9 mouse cellular contexts compared by ENCODE assay signal in the genomic region with DNA sequence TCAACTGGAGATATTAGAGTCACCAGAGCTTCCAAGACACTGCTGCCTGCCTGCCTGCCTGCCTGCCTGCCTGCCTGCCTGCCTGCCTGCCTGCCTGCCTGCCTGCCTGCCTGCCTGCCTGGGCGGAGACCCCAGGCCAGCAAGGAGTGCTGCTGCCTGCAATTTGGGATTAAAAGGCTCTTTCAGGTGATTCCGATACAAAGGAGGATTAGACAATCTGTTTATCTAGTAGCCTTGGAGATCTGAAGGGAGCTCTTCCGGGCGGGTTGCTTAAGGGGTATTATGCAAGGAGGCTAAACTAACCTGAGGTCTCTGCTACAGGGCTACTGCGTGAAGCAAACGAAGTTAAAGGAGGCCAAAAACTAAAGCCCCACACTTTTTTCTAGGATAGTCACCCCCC. TPM values are rescaled to one million over a fixed set of nuclear protein-coding genes. Genes with fewer than 3 reads are reported as not detected.
DNase-seq lines count a peak whose midpoint lies in the region; ATAC-seq and TF ChIP-seq lines count a peak whose summit lies in the region.
"Had no signal": no experiment of that assay in that cellular context is flagged by ENCODE, and none has a peak within 500 bp of the region (broad histone marks: within the 10 kb centered on the region; RNA-seq: fewer than 3 reads in every experiment).

No protein-coding gene starts in this region.

- H3K9ac ChIP-seq in forebrain, postnatal 0 days: peak overlapping the region; percentile 91; the same call in 1 of the 2 replicates
- peak overlapping the region; percentile 21; the same call in 1 of the 2 replicates for H3K9ac ChIP-seq in liver, embryonic 16.5 days (ENCODE audit: low read depth, low read length)
- peak overlapping the region; percentile 92; the same call in 1 of the 2 replicates for H3K9ac ChIP-seq in stomach, embryonic 14.5 days (replicated peaks; ENCODE audit: low read depth, low read length)

- DNase-seq in lung, adult 18-20 months: peak; percentile 58 to 72
- no peak for DNase-seq in lung, postnatal 10 days
- DNase-seq in forebrain, postnatal 0 days: no peak
- no peak for DNase-seq in gastrocnemius, postnatal 36 days
- no peak for DNase-seq in cerebellum, adult 11-12 months
- DNase-seq in testis, postnatal 14 days (ENCODE audit: low spot score): no peak
- DNase-seq: adrenal gland, postnatal 36 days had no signal

- intact Hi-C loops in gastrocnemius, postnatal 36 days (cut with DNase I): no loop called here

- H3K36me3 ChIP-seq in forebrain, postnatal 0 days (ENCODE audit: insufficient read depth): peaks cover 12% of the 10 kb centered on the region
- no peaks in the 10 kb centered on the region for H3K36me3 ChIP-seq in liver, embryonic 16.5 days (ENCODE audit: control insufficient read depth, insufficient read depth)
- peaks cover 14% of the 10 kb centered on the region for H3K36me3 ChIP-seq in stomach, embryonic 14.5 days (ENCODE audit: control insufficient read depth, insufficient read depth, low read length)

- ATAC-seq in forebrain, postnatal 0 days: no peak
- ATAC-seq in liver, embryonic 16.5 days (ENCODE audit: low read depth): no peak
- ATAC-seq in stomach, embryonic 14.5 days (ENCODE audit: insufficient number of reproducible peaks, insufficient read depth, low FRiP score, low read depth): no peak

- peaks cover 16% of the 10 kb centered on the region for H3K4me1 ChIP-seq in forebrain, postnatal 0 days (ENCODE audit: insufficient read depth)
- peaks cover 60% of the 10 kb centered on the region for H3K4me1 ChIP-seq in liver, embryonic 16.5 days (ENCODE audit: control insufficient read depth, low read depth, low read length)
- peaks cover 44% of the 10 kb centered on the region for H3K4me1 ChIP-seq in stomach, embryonic 14.5 days (ENCODE audit: control insufficient read depth, insufficient read depth, low read length)

- 0 out of 2 replicates have a peak overlapping the region, but pooled peaks have one; percentile 15 for H3K27ac ChIP-seq in forebrain, postnatal 0 days (ENCODE audit: low read depth, low read length)
- H3K27ac ChIP-seq in liver, embryonic 16.5 days (ENCODE audit: low read length): peak overlapping the region; percentile 92
- H3K27ac ChIP-seq in stomach, embryonic 14.5 days (ENCODE audit: low read length): no peak overlapping the region

- peak overlapping the region; percentile 70 for H3K4me2 ChIP-seq in forebrain, postnatal 0 days (ENCODE audit: low read depth)
- H3K4me2 ChIP-seq in liver, embryonic 16.5 days (ENCODE audit: low read depth, low read length): peak overlapping the region; percentile 97
- H3K4me2 ChIP-seq in stomach, embryonic 14.5 days (replicated peaks; ENCODE audit: low read depth, low read length): peak overlapping the region; percentile 82

- no peak for TF ChIP-seq CTCF in forebrain, postnatal 0 days (IDR thresholded peaks at IDR 0.05; ENCODE audit: low read depth)

- 30% methylated on average over 6 of the region's 6 CpGs for whole genome bisulfite sequencing in forebrain, postnatal 0 days
- WGBS in liver, embryonic 16.5 days (ENCODE audit: insufficient replicate concordance): 12% methylated on average over 6 of the region's 6 CpGs
- WGBS in stomach, embryonic 14.5 days: 34% methylated on average over 6 of the region's 6 CpGs

- no peaks in the 10 kb centered on the region for H3K9me3 ChIP-seq in forebrain, postnatal 0 days (ENCODE audit: low read length)
- H3K9me3 ChIP-seq in liver, embryonic 16.5 days (replicated peaks; ENCODE audit: control insufficient read depth, low read length): no peaks in the 10 kb centered on the region
- H3K9me3 ChIP-seq in stomach, embryonic 14.5 days (ENCODE audit: control insufficient read depth, low read depth, low read length): no peaks in the 10 kb centered on the region

- H3K27me3 ChIP-seq in forebrain, postnatal 0 days (ENCODE audit: insufficient read depth, low read length): no peaks in the 10 kb centered on the region
- no peaks in the 10 kb centered on the region for H3K27me3 ChIP-seq in liver, embryonic 16.5 days (ENCODE audit: control insufficient read depth, insufficient read depth, low read depth, low read length)
- no peaks in the 10 kb centered on the region for H3K27me3 ChIP-seq in stomach, embryonic 14.5 days (ENCODE audit: control insufficient read depth, insufficient read depth, low read length)

- peak overlapping the region; percentile 96 for H3K4me3 ChIP-seq in forebrain, postnatal 0 days (ENCODE audit: low read depth, low read length)
- H3K4me3 ChIP-seq in liver, embryonic 16.5 days (ENCODE audit: low read depth, low read length): peak overlapping the region; percentile 80
- peak overlapping the region; percentile 89 for H3K4me3 ChIP-seq in stomach, embryonic 14.5 days (ENCODE audit: low read depth, low read length)

RNA-seq across cellular contexts. Expression of a gene that starts 1.4 kb away (rescaled TPM):
- total RNA-seq in forebrain, postnatal 0 days (2014; rRNA removed): 61.6 and 63.0 TPM in 2 replicates
- 69.7 and 74.1 TPM in 2 replicates for polyA plus RNA-seq in forebrain, postnatal 0 days (2015; fragmentation: Nextera tagmentation; extraction: Ambion mirVana)
- 21.9 and 22.8 TPM in 2 replicates for polyA plus RNA-seq in liver, embryonic 16.5 days (2015; fragmentation: Nextera tagmentation; extraction: Ambion mirVana)
- 111 and 125 TPM in 2 replicates for polyA plus RNA-seq in stomach, embryonic 14.5 days (2014; fragmentation: Nextera tagmentation; extraction: Ambion mirVana)
- total RNA-seq in gastrocnemius, postnatal 36 days (2021): 10 to 100 TPM; 14.1 to 16.6 TPM

RNA-seq across cellular contexts. Expression of a gene that starts 1.5 kb away (rescaled TPM):
- 45.1 and 46.8 TPM in 2 replicates for total RNA-seq in forebrain, postnatal 0 days (2014; rRNA removed)
- polyA plus RNA-seq in forebrain, postnatal 0 days (2015; fragmentation: Nextera tagmentation; extraction: Ambion mirVana): 31.0 and 35.2 TPM in 2 replicates
- polyA plus RNA-seq in liver, embryonic 16.5 days (2015; fragmentation: Nextera tagmentation; extraction: Ambion mirVana): 16.9 and 21.2 TPM in 2 replicates
- polyA plus RNA-seq in stomach, embryonic 14.5 days (2014; fragmentation: Nextera tagmentation; extraction: Ambion mirVana): 46.3 and 51.6 TPM in 2 replicates
- total RNA-seq in gastrocnemius, postnatal 36 days (2021): 100 to 1,000 TPM; 107 to 118 TPM

Comparison
In these comparisons a context has a peak if more than half of its experiments do, and no peak if none do; other contexts are left out.
1. DNase-seq: peak in lung, adult 18-20 months (2 of 2); none in lung, postnatal 10 days (single experiment), forebrain, postnatal 0 days (single experiment), gastrocnemius, postnatal 36 days (0 of 2), cerebellum, adult 11-12 months (single experiment) and testis, postnatal 14 days (single experiment).
2. H3K9ac ChIP-seq: peak in every context shown above with its lines; median percentile 92 in stomach, embryonic 14.5 days; 91 in forebrain, postnatal 0 days; 21 in liver, embryonic 16.5 days.
3. Peak in every context shown above with its lines, with median percentiles within 50 percentile points of each other: H3K4me2 ChIP-seq and H3K4me3 ChIP-seq.